Mouse (Mus musculus): ENCODE measurements around the gene Chp2. TPM values are rescaled to one million over a fixed set of nuclear protein-coding genes. Genes with fewer than 3 reads are reported as not detected.

The Chp2 gene
- polyA plus RNA-seq (2012; rRNA removed), result 1.2 and 2.7 TPM in 2 replicates

- no peak within 1 kb of the TSS for H3K4me3 ChIP-seq (ENCODE audit: extremely low read depth, insufficient read depth, insufficient read length)
- TF ChIP-seq CTCF (IDR thresholded peaks at IDR 0.05; ENCODE audit: extremely low read depth, insufficient read depth, insufficient read length, insufficient replicate concordance) (no peak), POLR2A (IDR thresholded peaks at IDR 0.05; ENCODE audit: low read depth, low read length) (no peak)
- H3K4me1 ChIP-seq (ENCODE audit: control insufficient read depth, insufficient read depth, insufficient read length), result no peaks in the 10 kb centered on the region
- WGBS, result 31% methylated on average over 20 of the region's 20 CpGs
- H3K27me3 ChIP-seq (ENCODE audit: control insufficient read depth, insufficient read depth, low read length), result no peaks in the 10 kb centered on the region
- no peak within 1 kb of the TSS for H3K27ac ChIP-seq (ENCODE audit: insufficient read depth, low read length)
- DNase-seq (ENCODE audit: low read depth in 1 of 2, low spot score in 2 of 2), result no peak
- no peaks in the 10 kb centered on the region for H3K36me3 ChIP-seq (ENCODE audit: control insufficient read depth, insufficient read depth, low read length)
Measured at GRCm38 (mm10) chr7:122219315-122219801, at the start of gene Chp2. TSS of gene Chp2 (plus strand) at chr7:122219496.

- H3K4me3 ChIP-seq (ENCODE audit: extremely low read depth, insufficient read depth, insufficient read length), result no peak overlapping the region
- 92% methylated on average over 6 of the region's 6 CpGs for WGBS
- H3K36me3 ChIP-seq (ENCODE audit: control insufficient read depth, insufficient read depth, low read length), result peaks cover 5% of the 10 kb centered on the region; the same call in 1 of the 2 replicates
- no peak overlapping the region for H3K27ac ChIP-seq (ENCODE audit: insufficient read depth, low read length)
- no peak for TF ChIP-seq POLR2A (IDR thresholded peaks at IDR 0.05; ENCODE audit: low read depth, low read length)
- no peak for TF ChIP-seq CTCF (IDR thresholded peaks at IDR 0.05; ENCODE audit: extremely low read depth, insufficient read depth, insufficient read length, insufficient replicate concordance)
- H3K27me3 ChIP-seq (ENCODE audit: control insufficient read depth, insufficient read depth, low read length), result no peaks in the 10 kb centered on the region
- no peaks in the 10 kb centered on the region for H3K4me1 ChIP-seq (ENCODE audit: control insufficient read depth, insufficient read depth, insufficient read length)
- DNase-seq (ENCODE audit: low read depth in 1 of 2, low spot score in 2 of 2), result no peak
Measured at GRCm38 (mm10) chr7:122170705-122171104, 48.6 kb upstream of the Chp2 start.

GRCm38 (mm10) chr7:122171613-122172012 is 47.7 kb upstream of the Chp2 start:
- DNase-seq (ENCODE audit: low read depth in 1 of 2, low spot score in 2 of 2), result no peak
- Histone ChIP-seq H3K27me3 (ENCODE audit: control insufficient read depth, insufficient read depth, low read length) (no peaks in the 10 kb centered on the region), H3K4me3 (ENCODE audit: extremely low read depth, insufficient read depth, insufficient read length) (no peak overlapping the region), H3K4me1 (ENCODE audit: control insufficient read depth, insufficient read depth, insufficient read length) (no peaks in the 10 kb centered on the region), H3K36me3 (ENCODE audit: control insufficient read depth, insufficient read depth, low read length) (peaks cover 5% of the 10 kb centered on the region; the same call in 1 of the 2 replicates), H3K27ac (ENCODE audit: insufficient read depth, low read length) (no peak overlapping the region)
- TF ChIP-seq CTCF (IDR thresholded peaks at IDR 0.05; ENCODE audit: extremely low read depth, insufficient read depth, insufficient read length, insufficient replicate concordance), result no peak
- WGBS, result 47% methylated on average over 10 of the region's 10 CpGs

- H3K4me1 ChIP-seq (ENCODE audit: control insufficient read depth, insufficient read depth, insufficient read length), result no peaks in the 10 kb centered on the region
- DNase-seq (ENCODE audit: low read depth in 1 of 2, low spot score in 2 of 2), result no peak
- no peaks in the 10 kb centered on the region for H3K36me3 ChIP-seq (ENCODE audit: control insufficient read depth, insufficient read depth, low read length)
- TF ChIP-seq CTCF (IDR thresholded peaks at IDR 0.05; ENCODE audit: extremely low read depth, insufficient read depth, insufficient read length, insufficient replicate concordance), result no peak
- no peak for TF ChIP-seq POLR2A (IDR thresholded peaks at IDR 0.05; ENCODE audit: low read depth, low read length)
- H3K27ac ChIP-seq (ENCODE audit: insufficient read depth, low read length), result no peak overlapping the region
- 93% methylated on average over 7 of the region's 7 CpGs for WGBS
- no peaks in the 10 kb centered on the region for H3K27me3 ChIP-seq (ENCODE audit: control insufficient read depth, insufficient read depth, low read length)
- no peak overlapping the region for H3K4me3 ChIP-seq (ENCODE audit: extremely low read depth, insufficient read depth, insufficient read length)
Measured at GRCm38 (mm10) chr7:122180720-122181119, 38.6 kb upstream of the Chp2 start.

- H3K27me3 ChIP-seq (ENCODE audit: control insufficient read depth, insufficient read depth, low read length), result no peaks in the 10 kb centered on the region
- no peak overlapping the region for H3K27ac ChIP-seq (ENCODE audit: insufficient read depth, low read length)
- DNase-seq (ENCODE audit: low read depth in 1 of 2, low spot score in 2 of 2), result no peak
- 68% methylated on average over 5 of the region's 5 CpGs for WGBS
- H3K4me3 ChIP-seq (ENCODE audit: extremely low read depth, insufficient read depth, insufficient read length), result no peak overlapping the region
- no peaks in the 10 kb centered on the region for H3K4me1 ChIP-seq (ENCODE audit: control insufficient read depth, insufficient read depth, insufficient read length)
- TF ChIP-seq CTCF (IDR thresholded peaks at IDR 0.05; ENCODE audit: extremely low read depth, insufficient read depth, insufficient read length, insufficient replicate concordance), result no peak
- TF ChIP-seq POLR2A (IDR thresholded peaks at IDR 0.05; ENCODE audit: low read depth, low read length), result no peak
- no peaks in the 10 kb centered on the region for H3K36me3 ChIP-seq (ENCODE audit: control insufficient read depth, insufficient read depth, low read length)
Measured at GRCm38 (mm10) chr7:122184569-122184968, 34.7 kb upstream of the Chp2 start.

GRCm38 (mm10) chr7:122186043-122186442 is 33.3 kb upstream of the Chp2 start, which contains the start of gene Ern2:
TSS of gene Ern2 (minus strand) at chr7:122186207.
- Histone ChIP-seq H3K27ac (ENCODE audit: insufficient read depth, low read length) (no peak within 1 kb of the TSS), H3K36me3 (ENCODE audit: control insufficient read depth, insufficient read depth, low read length) (no peaks in the 10 kb centered on the region), H3K4me1 (ENCODE audit: control insufficient read depth, insufficient read depth, insufficient read length) (no peaks in the 10 kb centered on the region), H3K27me3 (ENCODE audit: control insufficient read depth, insufficient read depth, low read length) (no peaks in the 10 kb centered on the region), H3K4me3 (ENCODE audit: extremely low read depth, insufficient read depth, insufficient read length) (no peak within 1 kb of the TSS)
- DNase-seq (ENCODE audit: low read depth in 1 of 2, low spot score in 2 of 2), result no peak
- WGBS, result 16% methylated on average over 17 of the region's 17 CpGs
- no peak for TF ChIP-seq CTCF (IDR thresholded peaks at IDR 0.05; ENCODE audit: extremely low read depth, insufficient read depth, insufficient read length, insufficient replicate concordance)
- no peak for TF ChIP-seq POLR2A (IDR thresholded peaks at IDR 0.05; ENCODE audit: low read depth, low read length)

GRCm38 (mm10) chr7:122189484-122189883 is 29.8 kb upstream of the Chp2 start:
- TF ChIP-seq CTCF (IDR thresholded peaks at IDR 0.05; ENCODE audit: extremely low read depth, insufficient read depth, insufficient read length, insufficient replicate concordance) (peak; percentile 53; the same call in 1 of the 2 replicates), POLR2A (IDR thresholded peaks at IDR 0.05; ENCODE audit: low read depth, low read length) (no peak)
- no peaks in the 10 kb centered on the region for H3K4me1 ChIP-seq (ENCODE audit: control insufficient read depth, insufficient read depth, insufficient read length)
- H3K4me3 ChIP-seq (ENCODE audit: extremely low read depth, insufficient read depth, insufficient read length), result no peak overlapping the region
- no peak overlapping the region for H3K27ac ChIP-seq (ENCODE audit: insufficient read depth, low read length)
- peak; percentile 34 to 35 for DNase-seq (ENCODE audit: low read depth in 1 of 2, low spot score in 2 of 2)
- H3K36me3 ChIP-seq (ENCODE audit: control insufficient read depth, insufficient read depth, low read length), result no peaks in the 10 kb centered on the region
- H3K27me3 ChIP-seq (ENCODE audit: control insufficient read depth, insufficient read depth, low read length), result no peaks in the 10 kb centered on the region
- WGBS, result 46% methylated on average over 7 of the region's 7 CpGs
